Mouse (Mus musculus) heart, adult 2 months (tissue): ENCODE data around the gene Fmn2. TPM values are rescaled to one million over a fixed set of nuclear protein-coding genes. Genes with fewer than 3 reads are reported as not detected.

Experiments
- DNase-seq, 2 experiments: peaks; one replicate each; pipeline ENCODE4 v3.0.0; 2021
- H3K27ac ChIP-seq: fragments of 200-600 bp; 2 replicates; pipeline ENCODE4 v1.8.1; 2022
- H3K27me3 ChIP-seq: fragments of 200-500 bp; 2 replicates; pipeline ENCODE4 v1.6.1; 2012; ENCODE audit warnings: mild to moderate bottlenecking, low read length, inconsistent platforms, mixed read lengths; ENCODE audit not compliant: control insufficient read depth, insufficient read depth
- H3K36me3 ChIP-seq: fragments of 200-500 bp; 2 replicates; pipeline ENCODE4 v1.6.1; 2012; ENCODE audit warnings: low read length, inconsistent platforms; ENCODE audit not compliant: control insufficient read depth, insufficient read depth
- H3K4me1 ChIP-seq: fragments of 200-500 bp; 2 replicates; pipeline ENCODE4 v1.6.1; 2011; ENCODE audit warnings: low read length; ENCODE audit not compliant: control insufficient read depth, insufficient read depth
- H3K4me3 ChIP-seq: fragments of 200-600 bp; 2 replicates; pipeline ENCODE4 v1.8.1; 2022
- H3K79me2 ChIP-seq: fragments of 200-500 bp; replicated peaks from 2 replicates; pipeline ENCODE4 v1.6.1; 2012; ENCODE audit warnings: mild to moderate bottlenecking, inconsistent platforms, low read length, moderate library complexity, mixed read lengths; ENCODE audit not compliant: control insufficient read depth, insufficient read depth
- H3K9ac ChIP-seq: fragments of 200-500 bp; 2 replicates; pipeline ENCODE4 v1.6.1; 2012; ENCODE audit warnings: low read depth, mild to moderate bottlenecking, control low read depth, inconsistent platforms, low read length, mixed read lengths
- POLR2A ChIP-seq: fragments of 200-500 bp; IDR thresholded peaks from 2 replicates; pipeline ENCODE4 v1.6.1; 2011; ENCODE audit warnings: mild to moderate bottlenecking, low read depth, low read length, control low read depth; ENCODE audit not compliant: insufficient read depth
- WGBS: fragments of 180-500 bp; shearing (Covaris S2); methylation state at CpG from one replicate; pipeline ENCODE4 v1.1.7; 2018; 5-methylcytosine and 5-hydroxymethylcytosine counted together
- intact Hi-C: fragments of 180-260 bp; cut with DNase I; formaldehyde crosslinking; loops from one replicate; pipeline ENCODE4 v1.15.1; 2025
- polyA plus RNA-seq: library from polyadenylated mRNA; depleted of rRNA; stranded (reverse); fragments of >200 nt; gene quantifications from 2 replicates; pipeline ENCODE4 v1.2.3, GENCODE M21; 2012; rRNA removed
- total RNA-seq, 2 experiments: library from RNA; stranded (reverse); gene quantifications; 2 replicates each; pipeline ENCODE4 v1.2.3; 2021

Gene Fmn2
- total and polyA plus RNA-seq, 3 experiments = 0.06 to 0.41 (median 0.21) TPM

DNA sequence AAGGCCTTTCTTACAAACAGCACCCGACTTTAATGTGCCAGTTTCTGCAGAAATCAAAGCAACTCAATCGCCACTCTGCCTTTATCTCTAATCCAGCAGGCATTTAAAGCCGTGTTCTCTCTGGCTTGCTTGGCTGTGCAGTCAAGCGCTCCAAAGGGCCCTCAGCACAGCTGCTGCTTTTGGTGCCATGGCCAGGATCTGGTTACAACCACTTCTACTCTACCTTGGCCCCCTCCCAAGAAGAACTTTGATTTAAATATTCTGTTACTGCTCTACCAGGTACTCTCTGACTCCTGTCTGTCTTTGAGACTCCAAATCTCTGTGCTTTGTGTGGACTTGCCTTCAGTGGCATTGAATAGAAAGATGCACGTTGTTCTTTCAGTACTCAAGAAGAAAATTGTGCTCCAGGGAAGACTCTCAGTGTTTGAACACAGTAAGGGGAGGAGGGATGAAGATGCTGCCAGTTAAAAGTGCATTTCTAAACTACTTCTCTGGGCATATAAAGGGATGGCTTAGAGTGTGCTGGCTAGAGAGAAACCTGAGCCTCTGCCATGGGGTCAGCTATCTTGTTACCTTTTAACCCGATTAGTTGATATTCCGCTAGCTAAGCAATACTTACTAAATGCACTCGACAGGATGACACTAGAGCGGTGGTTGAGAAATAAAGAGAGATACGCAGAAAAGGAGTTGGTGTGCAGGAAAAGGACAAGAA lies 358.9 kb downstream of the Fmn2 start:
- TF ChIP-seq POLR2A = no peak
- H3K27me3 ChIP-seq = no peaks in the 10 kb centered on the region
- H3K79me2 ChIP-seq = no peaks in the 10 kb centered on the region
- intact Hi-C loops = no loop called here
- no peak overlapping the region for H3K4me3 ChIP-seq
- no peak for DNase-seq
- no peaks in the 10 kb centered on the region for H3K36me3 ChIP-seq
- WGBS = 72% methylated on average over 10 of the region's 10 CpGs
- no peak overlapping the region for H3K27ac ChIP-seq
- no peaks in the 10 kb centered on the region for H3K4me1 ChIP-seq
- H3K9ac ChIP-seq = no peak overlapping the region

Other genes with a start within 250 kb of the Fmn2 start
- gene Olfr419, start 249.8 kb upstream of the Fmn2 start, total RNA-seq = not detected
- not detected in 2 replicates for gene Olfr419, start 249.8 kb upstream of the Fmn2 start, polyA plus RNA-seq
- gene Mptx1, start 171.3 kb upstream of the Fmn2 start, total RNA-seq = not detected
- gene Mptx1, start 171.3 kb upstream of the Fmn2 start, polyA plus RNA-seq = not detected in 2 replicates
- gene Olfr417, start 136.7 kb upstream of the Fmn2 start, total RNA-seq = not detected
- gene Olfr417, start 136.7 kb upstream of the Fmn2 start, polyA plus RNA-seq = not detected in 2 replicates
- gene Olfr248, start 110.8 kb upstream of the Fmn2 start, total RNA-seq = not detected
- gene Olfr248, start 110.8 kb upstream of the Fmn2 start, polyA plus RNA-seq = not detected in 2 replicates
- not detected for gene Olfr414, start 77.8 kb upstream of the Fmn2 start, total RNA-seq
- not detected in 2 replicates for gene Olfr414, start 77.8 kb upstream of the Fmn2 start, polyA plus RNA-seq
- gene Olfr220, start 59.7 kb upstream of the Fmn2 start, total RNA-seq = not detected
- gene Olfr220, start 59.7 kb upstream of the Fmn2 start, polyA plus RNA-seq = not detected in 2 replicates